Mouse (Mus musculus) left cerebral cortex, adult 18-20 months (tissue): ENCODE measurements around the gene Ifna7. TPM values are rescaled to one million over a fixed set of nuclear protein-coding genes. Genes with fewer than 3 reads are reported as not detected.
A peak's percentile ranks its signal among the peaks of the same experiment; 100 is the strongest.
"Not testable (repeated sequence)": the region's sequence is repeated elsewhere in the genome, so short reads cannot be mapped to it uniquely, and the experiment has no call there.

Experiments used
- DNase-seq, 2 experiments: peaks; one replicate each; pipeline ENCODE4 v3.0.0; 2021 to 2022; ENCODE audit warnings: low spot score in 2 of 2, mixed read lengths in 1 of 2
- long read RNA-seq, 2 experiments: library from polyadenylated mRNA; stranded (forward); transcript quantifications; one replicate each; pipeline ENCODE4 v2.0.0; 2021
- total RNA-seq, 2 experiments: library from RNA; stranded (reverse); gene quantifications; 2 replicates each; pipeline ENCODE4 v1.2.3; 2021

Ifna7 gene
- total RNA-seq, result not detected
- long read RNA-seq, experiment 1, result 0 reads
- long read RNA-seq, experiment 2, result 0 reads

DNA sequence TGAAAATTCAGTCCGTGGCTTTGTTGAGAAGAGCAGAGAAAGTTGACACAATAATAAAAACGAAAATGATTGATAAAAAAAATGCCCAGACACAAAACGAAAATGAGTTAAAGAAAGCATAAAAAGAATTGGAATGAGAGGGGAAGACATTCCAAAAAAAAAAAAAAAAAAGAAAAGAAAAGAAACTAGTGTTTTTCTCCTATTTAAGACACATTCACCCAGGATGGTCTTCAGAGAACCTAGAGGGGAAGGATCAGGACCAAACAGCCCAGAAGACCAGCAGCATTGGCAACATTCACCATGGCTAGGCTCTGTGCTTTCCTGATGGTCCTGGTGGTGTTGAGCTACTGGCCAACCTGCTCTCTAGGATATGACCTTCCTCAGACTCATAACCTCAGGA lies at the start of gene Ifna7:
Gene Ifna7 (plus strand): TSS at position 301 of the 400 bp plus-strand sequence.
- DNase-seq, result no peak

- not testable (repeated sequence) for DNase-seq
These were observed 42.5 kb upstream of the Ifna7 start, which contains the start of gene Gm13290 for GRCm38 (mm10) chr4:88773534-88773933. Gm13290 (plus strand) TSS chr4:88773834.

GRCm38 (mm10) chr4:88776622-88777021 lies 39.4 kb upstream of the Ifna7 start, which contains the start of gene Gm13289:
Gm13289 (plus strand) TSS chr4:88776922.
- DNase-seq, result not testable (repeated sequence)

DNA sequence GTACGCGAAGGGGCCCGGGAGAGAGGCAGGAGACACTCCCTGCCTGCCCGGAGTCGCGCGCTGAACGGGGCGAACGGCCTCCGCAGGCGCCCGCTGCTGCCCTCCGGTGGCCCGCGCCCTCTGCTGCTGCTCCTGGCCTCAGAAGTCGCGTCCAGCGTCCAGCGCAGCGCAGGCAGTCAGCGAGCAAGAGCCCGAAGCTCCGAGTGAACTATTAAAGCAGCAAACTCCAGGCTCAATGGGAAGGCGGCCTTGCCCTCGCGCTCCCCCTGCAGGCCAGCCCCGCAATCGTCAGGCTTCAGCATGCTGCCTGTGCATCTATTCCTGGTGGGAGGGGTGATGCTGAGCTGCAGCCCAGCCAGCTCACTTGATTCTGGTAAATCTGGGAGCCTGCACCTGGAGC lies 36.5 kb upstream of the Ifna7 start, which contains the start of gene Gm13272:
Gene Gm13272 (plus strand): TSS at position 301 of the 400 bp plus-strand sequence.
- not testable (repeated sequence) for DNase-seq

DNA sequence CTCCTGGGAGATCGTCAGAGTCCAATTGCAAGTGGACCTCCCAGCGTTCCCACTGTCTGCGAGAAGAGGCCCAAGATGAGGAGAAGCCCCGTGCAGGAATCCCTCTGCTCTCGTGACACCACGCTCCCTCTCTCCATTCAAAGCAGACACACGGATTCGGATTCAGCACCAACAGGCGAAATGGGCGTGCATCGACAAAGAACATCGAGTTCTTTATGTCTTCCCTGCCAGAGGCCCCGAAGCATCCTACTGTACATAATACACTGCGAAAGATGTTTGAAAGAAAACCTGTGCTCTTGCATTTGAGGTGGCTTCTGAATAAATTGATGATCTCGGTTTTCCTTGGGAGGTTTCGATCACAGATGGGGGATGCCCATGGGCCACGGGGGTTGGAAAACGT lies 35.7 kb upstream of the Ifna7 start:
- not testable (repeated sequence) for DNase-seq

DNA sequence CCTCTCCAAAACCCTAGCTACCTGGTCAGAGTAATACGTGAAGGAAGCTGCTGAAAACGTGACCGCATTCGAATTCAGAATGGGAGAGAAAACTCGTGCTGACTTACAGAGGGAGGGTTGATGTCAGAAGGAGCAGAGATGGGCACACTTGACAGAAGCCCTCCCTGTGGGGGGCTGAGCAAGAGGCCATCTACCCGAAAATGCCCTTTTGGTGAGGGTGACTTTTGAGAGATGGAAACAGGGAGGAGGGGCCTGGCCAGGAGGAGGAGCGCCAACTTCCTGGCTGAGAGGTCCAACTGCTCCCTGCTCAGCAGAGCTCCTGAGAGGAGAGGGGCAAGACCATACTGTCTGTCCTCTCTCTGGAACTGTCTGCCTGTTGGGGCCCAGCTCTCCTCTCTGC lies 34.2 kb upstream of the Ifna7 start, which contains the start of gene Ifnz:
Gene Ifnz (plus strand): TSS at position 301 of the 400 bp plus-strand sequence.
- not testable (repeated sequence) for DNase-seq

DNA sequence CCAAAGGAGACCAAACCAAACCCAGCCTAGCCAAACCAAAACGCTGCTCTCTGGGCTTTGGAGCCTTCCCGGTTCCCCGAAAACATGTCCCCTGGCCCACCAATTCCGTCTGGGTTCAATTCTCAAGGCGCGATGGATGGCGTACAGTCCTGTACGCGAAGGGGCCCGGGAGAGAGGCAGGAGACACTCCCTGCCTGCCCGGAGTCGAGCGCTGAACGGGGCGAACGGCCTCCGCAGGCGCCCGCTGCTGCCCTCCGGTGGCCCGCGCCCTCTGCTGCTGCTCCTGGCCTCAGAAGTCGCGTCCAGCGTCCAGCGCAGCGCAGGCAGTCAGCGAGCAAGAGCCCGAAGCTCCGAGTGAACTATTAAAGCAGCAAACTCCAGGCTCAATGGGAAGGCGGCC lies 33.7 kb upstream of the Ifna7 start:
- not testable (repeated sequence) for DNase-seq

DNA sequence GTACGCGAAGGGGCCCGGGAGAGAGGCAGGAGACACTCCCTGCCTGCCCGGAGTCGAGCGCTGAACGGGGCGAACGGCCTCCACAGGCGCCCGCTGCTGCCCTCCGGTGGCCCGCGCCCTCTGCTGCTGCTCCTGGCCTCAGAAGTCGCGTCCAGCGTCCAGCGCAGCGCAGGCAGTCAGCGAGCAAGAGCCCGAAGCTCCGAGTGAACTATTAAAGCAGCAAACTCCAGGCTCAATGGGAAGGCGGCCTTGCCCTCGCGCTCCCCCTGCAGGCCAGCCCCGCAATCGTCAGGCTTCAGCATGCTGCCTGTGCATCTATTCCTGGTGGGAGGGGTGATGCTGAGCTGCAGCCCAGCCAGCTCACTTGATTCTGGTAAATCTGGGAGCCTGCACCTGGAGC lies 30.6 kb upstream of the Ifna7 start, which contains the start of gene Gm13276:
Gene Gm13276 (plus strand): TSS at position 301 of the 400 bp plus-strand sequence.
- not testable (repeated sequence) for DNase-seq

DNA sequence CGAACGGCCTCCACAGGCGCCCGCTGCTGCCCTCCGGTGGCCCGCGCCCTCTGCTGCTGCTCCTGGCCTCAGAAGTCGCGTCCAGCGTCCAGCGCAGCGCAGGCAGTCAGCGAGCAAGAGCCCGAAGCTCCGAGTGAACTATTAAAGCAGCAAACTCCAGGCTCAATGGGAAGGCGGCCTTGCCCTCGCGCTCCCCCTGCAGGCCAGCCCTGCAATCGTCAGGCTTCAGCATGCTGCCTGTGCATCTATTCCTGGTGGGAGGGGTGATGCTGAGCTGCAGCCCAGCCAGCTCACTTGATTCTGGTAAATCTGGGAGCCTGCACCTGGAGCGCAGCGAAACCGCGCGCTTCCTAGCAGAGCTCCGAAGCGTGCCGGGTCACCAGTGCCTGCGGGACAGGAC lies 27.6 kb upstream of the Ifna7 start, which contains the start of gene Gm13277:
Gene Gm13277 (plus strand): TSS at position 231 of the 400 bp plus-strand sequence.
- DNase-seq, result peak; percentile 48 to 55

DNA sequence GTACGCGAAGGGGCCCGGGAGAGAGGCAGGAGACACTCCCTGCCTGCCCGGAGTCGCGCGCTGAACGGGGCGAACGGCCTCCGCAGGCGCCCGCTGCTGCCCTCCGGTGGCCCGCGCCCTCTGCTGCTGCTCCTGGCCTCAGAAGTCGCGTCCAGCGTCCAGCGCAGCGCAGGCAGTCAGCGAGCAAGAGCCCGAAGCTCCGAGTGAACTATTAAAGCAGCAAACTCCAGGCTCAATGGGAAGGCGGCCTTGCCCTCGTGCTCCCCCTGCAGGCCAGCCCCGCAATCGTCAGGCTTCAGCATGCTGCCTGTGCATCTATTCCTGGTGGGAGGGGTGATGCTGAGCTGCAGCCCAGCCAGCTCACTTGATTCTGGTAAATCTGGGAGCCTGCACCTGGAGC lies 24.8 kb upstream of the Ifna7 start, which contains the start of gene Gm13278:
Gene Gm13278 (plus strand): TSS at position 301 of the 400 bp plus-strand sequence.
- DNase-seq, result not testable (repeated sequence)

DNA sequence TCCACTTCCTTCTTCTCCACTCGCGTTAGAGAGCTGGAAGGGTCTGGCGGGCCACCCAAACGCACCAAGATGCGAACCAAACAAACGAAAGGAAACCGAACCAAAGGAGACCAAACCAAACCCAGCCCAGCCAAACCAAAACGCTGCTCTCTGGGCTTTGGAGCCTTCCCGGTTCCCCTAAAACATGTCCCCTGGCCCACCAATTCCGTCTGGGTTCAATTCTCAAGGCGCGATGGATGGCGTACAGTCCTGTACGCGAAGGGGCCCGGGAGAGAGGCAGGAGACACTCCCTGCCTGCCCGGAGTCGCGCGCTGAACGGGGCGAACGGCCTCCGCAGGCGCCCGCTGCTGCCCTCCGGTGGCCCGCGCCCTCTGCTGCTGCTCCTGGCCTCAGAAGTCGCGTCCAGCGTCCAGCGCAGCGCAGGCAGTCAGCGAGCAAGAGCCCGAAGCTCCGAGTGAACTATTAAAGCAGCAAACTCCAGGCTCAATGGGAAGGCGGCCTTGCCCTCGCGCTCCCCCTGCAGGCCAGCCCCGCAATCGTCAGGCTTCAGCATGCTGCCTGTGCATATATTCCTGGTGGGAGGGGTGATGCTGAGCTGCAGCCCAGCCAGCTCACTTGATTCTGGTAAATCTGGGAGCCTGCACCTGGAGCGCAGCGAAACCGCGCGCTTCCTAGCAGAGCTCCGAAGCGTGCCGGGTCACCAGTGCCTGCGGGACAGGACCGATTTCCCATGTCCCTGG lies 21.9 kb upstream of the Ifna7 start, which contains the start of gene Gm13275:
Gene Gm13275 (plus strand): TSS at position 552 of the 740 bp plus-strand sequence.
- peak; percentile 45 to 58 for DNase-seq

GRCm38 (mm10) chr4:88797097-88797496 lies 18.9 kb upstream of the Ifna7 start, which contains the start of gene Gm13279:
Gm13279 (plus strand) TSS chr4:88797397.
- DNase-seq, result not testable (repeated sequence)

- DNase-seq, result not testable (repeated sequence)
These were observed 16.7 kb upstream of the Ifna7 start, which contains the start of gene Gm13285 for GRCm38 (mm10) chr4:88799365-88799764. Gm13285 (plus strand) TSS chr4:88799665.

DNA sequence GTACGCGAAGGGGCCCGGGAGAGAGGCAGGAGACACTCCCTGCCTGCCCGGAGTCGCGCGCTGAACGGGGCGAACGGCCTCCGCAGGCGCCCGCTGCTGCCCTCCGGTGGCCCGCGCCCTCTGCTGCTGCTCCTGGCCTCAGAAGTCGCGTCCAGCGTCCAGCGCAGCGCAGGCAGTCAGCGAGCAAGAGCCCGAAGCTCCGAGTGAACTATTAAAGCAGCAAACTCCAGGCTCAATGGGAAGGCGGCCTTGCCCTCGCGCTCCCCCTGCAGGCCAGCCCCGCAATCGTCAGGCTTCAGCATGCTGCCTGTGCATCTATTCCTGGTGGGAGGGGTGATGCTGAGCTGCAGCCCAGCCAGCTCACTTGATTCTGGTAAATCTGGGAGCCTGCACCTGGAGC lies 13.1 kb upstream of the Ifna7 start, which contains the start of gene Gm13287:
Gene Gm13287 (plus strand): TSS at position 301 of the 400 bp plus-strand sequence.
- not testable (repeated sequence) for DNase-seq

- DNase-seq, result not testable (repeated sequence)
These were observed 10.8 kb upstream of the Ifna7 start, which contains the start of gene Gm13288 for GRCm38 (mm10) chr4:88805231-88805630. Gm13288 (plus strand) TSS chr4:88805531.

- not testable (repeated sequence) for DNase-seq
These were observed 10.3 kb upstream of the Ifna7 start for GRCm38 (mm10) chr4:88805761-88806160.

DNA sequence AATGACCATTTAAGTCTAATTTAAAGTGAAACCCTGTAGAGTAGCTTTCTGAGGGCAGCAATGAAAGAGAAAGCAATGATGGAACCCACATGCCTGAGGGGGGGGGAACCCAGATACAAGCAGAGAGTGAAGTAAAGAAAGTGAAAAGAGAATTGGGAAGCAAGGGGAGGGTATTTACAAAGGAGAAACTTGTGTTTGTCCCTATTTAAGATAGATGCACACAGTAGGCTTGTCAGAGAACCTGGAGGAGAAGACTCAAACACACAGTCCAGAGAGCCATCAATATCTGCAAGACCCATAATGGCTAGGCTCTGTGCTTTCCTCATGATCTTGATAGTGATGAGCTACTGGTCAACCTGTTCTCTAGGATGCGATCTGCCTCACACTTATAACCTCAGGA lies 3.6 kb downstream of the Ifna7 start, which contains the start of gene Ifna11:
Gene Ifna11 (plus strand): TSS at position 301 of the 400 bp plus-strand sequence.
- no peak for DNase-seq

DNA sequence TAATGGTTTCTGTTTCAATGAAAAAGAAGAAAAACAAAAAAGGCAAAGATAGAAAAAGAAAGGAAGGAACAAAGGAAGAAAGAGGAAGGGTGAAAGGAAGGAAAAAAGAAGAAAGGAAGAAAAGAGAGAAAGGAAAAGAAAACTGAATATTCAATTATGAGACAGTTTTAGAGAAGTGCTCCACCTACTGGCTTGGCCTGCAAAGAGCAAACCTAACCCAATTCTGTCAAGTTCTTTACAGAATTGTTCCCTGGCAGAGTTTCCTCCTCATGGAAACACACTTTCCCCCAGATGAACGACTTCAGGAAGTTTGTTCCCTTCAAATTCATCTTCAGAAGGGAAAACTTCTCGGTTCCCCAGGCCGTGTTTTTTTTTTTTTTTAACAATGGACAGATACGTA lies 7.0 kb downstream of the Ifna7 start:
- peak; percentile 9 to 23 for DNase-seq

DNA sequence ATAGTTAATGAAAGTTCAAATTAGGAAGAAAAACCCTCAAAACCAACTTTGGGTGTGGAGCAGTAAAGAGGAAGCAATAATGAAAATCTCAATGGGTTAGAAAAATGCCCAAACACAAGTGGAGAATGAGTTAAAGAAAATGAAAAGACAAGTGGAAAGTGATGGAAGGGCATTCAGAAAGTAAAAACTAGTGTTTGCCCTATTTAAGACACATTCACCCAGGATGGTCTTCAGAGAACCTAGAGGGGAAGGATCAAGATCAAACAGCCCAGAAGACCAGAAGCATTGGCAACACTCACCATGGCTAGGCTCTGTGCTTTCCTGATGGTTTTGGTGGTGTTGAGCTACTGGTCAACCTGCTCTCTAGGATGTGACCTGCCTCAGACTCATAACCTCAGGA lies 11.1 kb downstream of the Ifna7 start, which contains the start of gene Ifna6:
Gene Ifna6 (plus strand): TSS at position 301 of the 400 bp plus-strand sequence.
- not testable (repeated sequence) for DNase-seq

DNA sequence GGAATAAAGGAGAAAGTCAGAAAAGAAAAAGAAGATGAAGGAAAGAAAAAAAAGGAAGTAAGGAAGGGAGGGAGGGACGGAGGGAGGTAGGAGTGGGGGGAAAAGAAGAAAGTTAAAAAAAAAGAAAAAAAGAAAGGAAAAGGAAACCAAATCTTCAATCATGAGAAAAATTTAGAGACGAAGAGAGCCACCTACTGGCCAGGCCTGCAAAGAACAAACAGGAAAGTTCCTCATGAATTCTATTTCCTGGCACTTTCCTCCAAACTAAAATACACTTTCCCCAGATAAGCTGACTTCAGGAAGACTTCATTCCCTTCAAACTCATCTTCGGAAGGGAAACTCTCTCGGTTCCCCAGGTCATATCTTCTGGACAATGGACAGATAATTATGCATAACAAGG lies 14.5 kb downstream of the Ifna7 start:
- DNase-seq, result peak; percentile 45 to 56

GRCm38 (mm10) chr4:88835225-88835624 lies 19.2 kb downstream of the Ifna7 start, which contains the start of gene Ifna5:
Ifna5 (plus strand) TSS chr4:88835525.
- DNase-seq, result not testable (repeated sequence)
